21 mouse cellular contexts compared by ENCODE assay signal in genomic region chr6:122862434-122862833, GRCm38 (mm10). TPM values are rescaled to one million over a fixed set of nuclear protein-coding genes. Genes with fewer than 3 reads are reported as not detected.
DNase-seq lines count a peak whose midpoint lies in the region; ATAC-seq and TF ChIP-seq lines count a peak whose summit lies in the region.
"Had no signal": no experiment of that assay in that cellular context is flagged by ENCODE, and none has a peak within 500 bp of the region (broad histone marks: within the 10 kb centered on the region; RNA-seq: fewer than 3 reads in every experiment).

No protein-coding gene starts in this region.

- H3K4me3 ChIP-seq in layer of hippocampus, adult 2 months = no peak overlapping the region
- no peak overlapping the region for H3K4me3 ChIP-seq in CH12.LX (replicated peaks in 1 of 3; ENCODE audit: low read depth in 2 of 3, low read length in 2 of 3, poor library complexity in 1 of 3)
- no peak overlapping the region for H3K4me3 ChIP-seq in bone marrow, adult 2 months (replicated peaks; ENCODE audit: control insufficient read depth, low read depth, low read length)
- no peak overlapping the region for H3K4me3 ChIP-seq in cerebellum, adult 2 months (replicated peaks; ENCODE audit: insufficient read depth, low read depth, low read length)
- no peak overlapping the region for H3K4me3 ChIP-seq in embryonic facial prominence, embryonic 10.5 days
- H3K4me3 ChIP-seq: heart, embryonic 12.5 days; liver, embryonic 15.5 days; midbrain, embryonic 13.5 days had no signal

- no peak overlapping the region for H3K27ac ChIP-seq in layer of hippocampus, adult 2 months
- H3K27ac ChIP-seq in CH12.LX (ENCODE audit: insufficient read depth, low read depth) = no peak overlapping the region
- H3K27ac ChIP-seq in bone marrow, adult 2 months (ENCODE audit: control insufficient read depth, insufficient read depth, low read depth, low read length, poor library complexity) = no peak overlapping the region; the same call in 1 of the 2 replicates
- no peak overlapping the region for H3K27ac ChIP-seq in cerebellum, adult 2 months (ENCODE audit: insufficient read depth, low read length)
- no peak overlapping the region for H3K27ac ChIP-seq in embryonic facial prominence, embryonic 10.5 days (replicated peaks)
- H3K27ac ChIP-seq: liver, embryonic 15.5 days; midbrain, embryonic 13.5 days had no signal

- TF ChIP-seq EP300 in CH12.LX (IDR thresholded peaks at IDR 0.05; ENCODE audit: low read length) = no peak

- in situ Hi-C loops in CH12.LX (cut with MboI; ENCODE audit: low pct_ligation_motif_present, low pct_unique_long_range_greater_than_20kb, low sequenced_read_pairs) = no loop called here

- H3K79me2 ChIP-seq in CH12.LX (replicated peaks; ENCODE audit: control insufficient read depth, extremely low read depth, insufficient read depth, poor library complexity, severe bottlenecking) = no peaks in the 10 kb centered on the region

- DNase-seq in CD4-positive, CD25-positive, alpha-beta regulatory T cell, adult 2 months (ENCODE audit: low read depth, low spot score) = peak; percentile 14
- DNase-seq in layer of hippocampus, adult 2 months (ENCODE audit: low spot score in 2 of 2) = no peak
- DNase-seq in layer of hippocampus, adult 9-10 months (ENCODE audit: low spot score) = no peak
- no peak for DNase-seq in CH12.LX (ENCODE audit: extremely low read depth)
- no peak for DNase-seq in cerebellum, adult 2 months
- DNase-seq in embryonic facial prominence, embryonic 10.5 days (ENCODE audit: low spot score) = no peak
- DNase-seq: adrenal gland, adult 8-10 months; cerebellum, adult 18-20 months; gastrocnemius, postnatal 36 days; kidney, adult 9 months; lung, postnatal 4 days; retina, postnatal 1 day; right cerebral cortex, postnatal 4 days; thymus, adult 18-20 months had no signal

- peaks cover 0 to 6% of the 10 kb centered on the region in 2 experiments; a peak in 1 of 4 replicates for H3K4me1 ChIP-seq in CH12.LX (ENCODE audit: control insufficient read depth in 1 of 2, insufficient read depth in 2 of 2)
- H3K4me1 ChIP-seq in bone marrow, adult 2 months (ENCODE audit: control insufficient read depth, insufficient read depth, low read length) = peaks cover 6% of the 10 kb centered on the region; the same call in 1 of the 2 replicates
- H3K4me1 ChIP-seq in cerebellum, adult 2 months (ENCODE audit: control insufficient read depth, insufficient read depth, low read length) = no peaks in the 10 kb centered on the region
- H3K4me1 ChIP-seq in embryonic facial prominence, embryonic 10.5 days = no peaks in the 10 kb centered on the region
- H3K4me1 ChIP-seq: heart, embryonic 12.5 days; liver, embryonic 15.5 days; midbrain, embryonic 13.5 days had no signal

- ATAC-seq in CD4-positive, CD25-positive, alpha-beta regulatory T cell, adult 4 months = no peak
- ATAC-seq: hindbrain, embryonic 16.5 days; midbrain, embryonic 13.5 days had no signal

- H3K27me3 ChIP-seq in CH12.LX (replicated peaks) = no peaks in the 10 kb centered on the region
- no peaks in the 10 kb centered on the region for H3K27me3 ChIP-seq in cerebellum, adult 2 months (ENCODE audit: control insufficient read depth, insufficient read depth, low read length)
- no peaks in the 10 kb centered on the region for H3K27me3 ChIP-seq in embryonic facial prominence, embryonic 10.5 days (replicated peaks; ENCODE audit: low read depth, poor library complexity, severe bottlenecking)
- H3K27me3 ChIP-seq: heart, embryonic 12.5 days; liver, embryonic 15.5 days; midbrain, embryonic 13.5 days had no signal

- H3K36me3 ChIP-seq in CH12.LX (replicated peaks in 1 of 2; ENCODE audit: control insufficient read depth in 1 of 2, insufficient read depth in 1 of 2, low read length in 1 of 2) = no peaks in the 10 kb centered on the region
- no peaks in the 10 kb centered on the region for H3K36me3 ChIP-seq in embryonic facial prominence, embryonic 10.5 days (replicated peaks)
- H3K36me3 ChIP-seq: G1E; heart, embryonic 12.5 days; liver, embryonic 15.5 days; midbrain, embryonic 13.5 days had no signal

- peaks cover 20% of the 10 kb centered on the region for H3K9me3 ChIP-seq in CH12.LX (replicated peaks; ENCODE audit: low read length)
- peaks cover 15% of the 10 kb centered on the region; the same call in 1 of the 2 replicates for H3K9me3 ChIP-seq in embryonic facial prominence, embryonic 10.5 days

- TF ChIP-seq CTCF in layer of hippocampus, adult 2 months (conservative IDR thresholded peaks at IDR 0.05) = peak; percentile 48
- TF ChIP-seq CTCF in CH12.LX (conservative IDR thresholded peaks at IDR 0.05 in 1 of 2, IDR thresholded peaks at IDR 0.05 in 1 of 2; ENCODE audit: low read depth in 2 of 2, low read length in 2 of 2) = peak in 1 of 2 experiments; percentile 33; a peak in 3 of 4 replicates
- peak; percentile 16; the same call in 1 of the 2 replicates for TF ChIP-seq CTCF in bone marrow, adult 2 months (IDR thresholded peaks at IDR 0.05; ENCODE audit: control insufficient read depth, insufficient read depth, low read length)
- no peak for TF ChIP-seq CTCF in cerebellum, adult 2 months (IDR thresholded peaks at IDR 0.05; ENCODE audit: borderline replicate concordance, insufficient read depth, low read depth, low read length)

- TF ChIP-seq RAD21 in CH12.LX (IDR thresholded peaks at IDR 0.05; ENCODE audit: low read depth, low read length) = peak; percentile 17

- WGBS in bone marrow, adult 2 months = 73% methylated on average over 6 of the region's 6 CpGs
- WGBS in cerebellum, adult 2 months = 84% methylated on average over 6 of the region's 6 CpGs
- WGBS in embryonic facial prominence, embryonic 10.5 days = 82% methylated on average over 6 of the region's 6 CpGs

- dilution Hi-C loops in CH12.LX (cut with MboI; ENCODE audit: extremely low pct_ligation_motif_present, extremely low pct_unique_long_range_greater_than_20kb, low sequenced_read_pairs) = no loop called here

- H3K4me2 ChIP-seq in CH12.LX (ENCODE audit: insufficient read depth, low read depth, poor library complexity, severe bottlenecking) = no peak overlapping the region
- H3K4me2 ChIP-seq: heart, embryonic 12.5 days; liver, embryonic 15.5 days; midbrain, embryonic 13.5 days had no signal

- no peak for TF ChIP-seq POLR2A in CH12.LX (IDR thresholded peaks at IDR 0.05; ENCODE audit: low read depth, low read length)
- TF ChIP-seq POLR2A in bone marrow, adult 2 months (IDR thresholded peaks at IDR 0.05; ENCODE audit: borderline replicate concordance, control insufficient read depth, low read depth, low read length) = no peak
- no peak for TF ChIP-seq POLR2A in cerebellum, adult 2 months (IDR thresholded peaks at IDR 0.05; ENCODE audit: borderline replicate concordance, insufficient read depth, low read length)

- no peak overlapping the region for H3K9ac ChIP-seq in CH12.LX (ENCODE audit: insufficient read depth, low read depth)
- H3K9ac ChIP-seq: heart, embryonic 12.5 days; liver, embryonic 15.5 days; midbrain, embryonic 13.5 days had no signal

TF ChIP-seq in CH12.LX, 34 proteins besides CTCF, POLR2A, EP300 and RAD21:
- TF ChIP-seq BHLHE40 (IDR thresholded peaks at IDR 0.05; ENCODE audit: low read depth, low read length) (no peak), SMC3 (IDR thresholded peaks at IDR 0.05; ENCODE audit: low read depth, low read length) (peak; percentile 29)

RNA-seq across cellular contexts. Expression of gene C3ar1, which starts 6.5 kb away (rescaled TPM):
- under 1 TPM; 0.18 to 0.27 TPM for polyA plus RNA-seq in CD4-positive, CD25-positive, alpha-beta regulatory T cell, adult 4 months (2017; shearing (Covaris generic))
- total RNA-seq in layer of hippocampus, adult 2 months (2021) = under 1 TPM; 0.54 to 0.61 TPM
- total RNA-seq in CH12.LX (2012; rRNA removed) = 0.89 and 1.1 TPM in 2 replicates
- 1.4 and 1.6 TPM in 2 replicates for total RNA-seq in CH12.LX (2014; rRNA removed)
- 4.7 TPM in 2 replicates for polyA plus RNA-seq in CH12.LX (2012; ENCODE audit: insufficient read length, low read depth)
- polyA plus RNA-seq in bone marrow, adult 2 months (2011; ENCODE audit: insufficient read depth, insufficient read length, low replicate concordance, missing spikeins) = 0.31 and 0.35 TPM in 2 replicates
- polyA plus RNA-seq in cerebellum, adult 2 months (2012; rRNA removed) = 0.38 and 0.44 TPM in 2 replicates
- polyA plus RNA-seq in embryonic facial prominence, embryonic 10.5 days (2016; fragmentation: Nextera tagmentation; extraction: Ambion mirVana) = 1.1 and 1.5 TPM in 2 replicates
- polyA plus RNA-seq: G1E had no signal

RNA-seq across cellular contexts. Expression of gene Necap1, which starts 11.8 kb away (rescaled TPM):
- polyA plus RNA-seq in CD4-positive, CD25-positive, alpha-beta regulatory T cell, adult 4 months (2017; shearing (Covaris generic)) = 10 to 100 TPM; 63.7 to 80.3 TPM
- total RNA-seq in layer of hippocampus, adult 2 months (2021) = 100 to 1,000 TPM; 201 to 210 TPM
- 12.7 and 12.9 TPM in 2 replicates for total RNA-seq in CH12.LX (2012; rRNA removed)
- total RNA-seq in CH12.LX (2014; rRNA removed) = 29.5 and 30.6 TPM in 2 replicates
- 26.9 and 29.2 TPM in 2 replicates for polyA plus RNA-seq in CH12.LX (2012; ENCODE audit: insufficient read length, low read depth)
- polyA plus RNA-seq in bone marrow, adult 2 months (2011; ENCODE audit: insufficient read depth, insufficient read length, low replicate concordance, missing spikeins) = 7.4 and 8.9 TPM in 2 replicates
- 174 and 176 TPM in 2 replicates for polyA plus RNA-seq in cerebellum, adult 2 months (2012; rRNA removed)
- 54.8 and 58.2 TPM in 2 replicates for polyA plus RNA-seq in embryonic facial prominence, embryonic 10.5 days (2016; fragmentation: Nextera tagmentation; extraction: Ambion mirVana)

RNA-seq across cellular contexts. Expression of gene Foxj2, which starts 42.7 kb away (rescaled TPM):
- polyA plus RNA-seq in CD4-positive, CD25-positive, alpha-beta regulatory T cell, adult 4 months (2017; shearing (Covaris generic)) = 1 to 10 TPM; 8.5 to 9.2 TPM
- 10 to 100 TPM; 28.8 to 30.7 TPM for total RNA-seq in layer of hippocampus, adult 2 months (2021)
- total RNA-seq in CH12.LX (2012; rRNA removed) (2.5 and 2.7 TPM in 2 replicates), CH12.LX (2014; rRNA removed) (1.8 and 1.9 TPM in 2 replicates)
- polyA plus RNA-seq in CH12.LX (2012; ENCODE audit: insufficient read length, low read depth) = 4.6 and 5.4 TPM in 2 replicates
- polyA plus RNA-seq in bone marrow, adult 2 months (2011; ENCODE audit: insufficient read depth, insufficient read length, low replicate concordance, missing spikeins) = 9.6 and 18.0 TPM in 2 replicates
- polyA plus RNA-seq in cerebellum, adult 2 months (2012; rRNA removed) = 17.7 and 18.2 TPM in 2 replicates
- 2.9 and 3.0 TPM in 2 replicates for polyA plus RNA-seq in embryonic facial prominence, embryonic 10.5 days (2016; fragmentation: Nextera tagmentation; extraction: Ambion mirVana)

RNA-seq across cellular contexts. Expression of gene Clec4a1, which starts 59.2 kb away (rescaled TPM):
- polyA plus RNA-seq in CD4-positive, CD25-positive, alpha-beta regulatory T cell, adult 4 months (2017; shearing (Covaris generic)) = 1 to 10 TPM in 1 of 2 experiments, under 1 TPM in 1; 0.82 to 1.3 TPM
- total RNA-seq in layer of hippocampus, adult 2 months (2021) = under 1 TPM; 0.22 to 0.61 TPM
- total RNA-seq in CH12.LX (2012; rRNA removed) (0.08 TPM in 1 of 2 replicates, not detected in the other), CH12.LX (2014; rRNA removed) (not detected in 2 replicates)
- polyA plus RNA-seq in CH12.LX (2012; ENCODE audit: insufficient read length, low read depth) = 0.30 and 0.31 TPM in 2 replicates
- polyA plus RNA-seq in bone marrow, adult 2 months (2011; ENCODE audit: insufficient read depth, insufficient read length, low replicate concordance, missing spikeins) = 16.5 and 26.6 TPM in 2 replicates
- 0.13 and 0.16 TPM in 2 replicates for polyA plus RNA-seq in cerebellum, adult 2 months (2012; rRNA removed)
- 0.65 and 1.0 TPM in 2 replicates for polyA plus RNA-seq in embryonic facial prominence, embryonic 10.5 days (2016; fragmentation: Nextera tagmentation; extraction: Ambion mirVana)
- polyA plus RNA-seq: G1E had no signal
